Mouse (Mus musculus): Measurements from ENCODE around the gene Atp1b1. TPM values are rescaled to one million over a fixed set of nuclear protein-coding genes. Genes with fewer than 3 reads are reported as not detected.

The Atp1b1 gene
- polyA plus RNA-seq (2015; fragmentation: Nextera tagmentation; extraction: Ambion mirVana): 203 TPM in 2 replicates

GRCm38 (mm10) chr1:164458245-164458613, at the start of gene Atp1b1:
TSS of gene Atp1b1 (minus strand) at chr1:164458355.
- H3K27ac ChIP-seq: peak within 1 kb of the TSS; percentile 90
- peak; percentile 89 for ATAC-seq
- H3K4me2 ChIP-seq (replicated peaks): peak within 1 kb of the TSS; percentile 79
- peaks cover 14% of the 10 kb centered on the region for H3K4me1 ChIP-seq (replicated peaks)
- peaks cover 12% of the 10 kb centered on the region for H3K27me3 ChIP-seq (replicated peaks)
- H3K4me3 ChIP-seq (replicated peaks): peak within 1 kb of the TSS; percentile 75
- peak within 1 kb of the TSS; percentile 82 for H3K9ac ChIP-seq
- H3K36me3 ChIP-seq: no peaks in the 10 kb centered on the region
- no peaks in the 10 kb centered on the region for H3K9me3 ChIP-seq
- WGBS: under 1% methylated on average over 35 of the region's 35 CpGs

GRCm38 (mm10) chr1:164505096-164505495, 46.9 kb upstream of the Atp1b1 start:
- no peak overlapping the region for H3K4me3 ChIP-seq (replicated peaks)
- WGBS: 74% methylated on average over 3 of the region's 3 CpGs
- no peak overlapping the region for H3K27ac ChIP-seq
- H3K4me2 ChIP-seq (replicated peaks): no peak overlapping the region
- no peak overlapping the region for H3K9ac ChIP-seq
- H3K9me3 ChIP-seq: no peaks in the 10 kb centered on the region
- no peaks in the 10 kb centered on the region for H3K27me3 ChIP-seq (replicated peaks)
- no peaks in the 10 kb centered on the region for H3K36me3 ChIP-seq
- no peak for ATAC-seq
- H3K4me1 ChIP-seq (replicated peaks): no peaks in the 10 kb centered on the region

GRCm38 (mm10) chr1:164503140-164503730, 45.1 kb upstream of the Atp1b1 start:
- no peak overlapping the region for H3K27ac ChIP-seq
- no peak overlapping the region for H3K9ac ChIP-seq
- no peaks in the 10 kb centered on the region for H3K4me1 ChIP-seq (replicated peaks)
- ATAC-seq: peak; percentile 34; the same call in 1 of the 2 replicates
- WGBS: 43% methylated on average over 8 of the region's 8 CpGs
- no peaks in the 10 kb centered on the region for H3K27me3 ChIP-seq (replicated peaks)
- H3K4me2 ChIP-seq (replicated peaks): no peak overlapping the region
- no peaks in the 10 kb centered on the region for H3K36me3 ChIP-seq
- no peaks in the 10 kb centered on the region for H3K9me3 ChIP-seq
- H3K4me3 ChIP-seq (replicated peaks): no peak overlapping the region

GRCm38 (mm10) chr1:164502231-164502630, 44.1 kb upstream of the Atp1b1 start:
- Histone ChIP-seq H3K4me2 (replicated peaks) (no peak overlapping the region), H3K9me3 (no peaks in the 10 kb centered on the region), H3K4me3 (replicated peaks) (no peak overlapping the region), H3K36me3 (no peaks in the 10 kb centered on the region), H3K27ac (no peak overlapping the region), H3K9ac (no peak overlapping the region), H3K27me3 (replicated peaks) (no peaks in the 10 kb centered on the region), H3K4me1 (replicated peaks) (no peaks in the 10 kb centered on the region)
- 65% methylated on average over 7 of the region's 7 CpGs for WGBS
- no peak for ATAC-seq

DNA sequence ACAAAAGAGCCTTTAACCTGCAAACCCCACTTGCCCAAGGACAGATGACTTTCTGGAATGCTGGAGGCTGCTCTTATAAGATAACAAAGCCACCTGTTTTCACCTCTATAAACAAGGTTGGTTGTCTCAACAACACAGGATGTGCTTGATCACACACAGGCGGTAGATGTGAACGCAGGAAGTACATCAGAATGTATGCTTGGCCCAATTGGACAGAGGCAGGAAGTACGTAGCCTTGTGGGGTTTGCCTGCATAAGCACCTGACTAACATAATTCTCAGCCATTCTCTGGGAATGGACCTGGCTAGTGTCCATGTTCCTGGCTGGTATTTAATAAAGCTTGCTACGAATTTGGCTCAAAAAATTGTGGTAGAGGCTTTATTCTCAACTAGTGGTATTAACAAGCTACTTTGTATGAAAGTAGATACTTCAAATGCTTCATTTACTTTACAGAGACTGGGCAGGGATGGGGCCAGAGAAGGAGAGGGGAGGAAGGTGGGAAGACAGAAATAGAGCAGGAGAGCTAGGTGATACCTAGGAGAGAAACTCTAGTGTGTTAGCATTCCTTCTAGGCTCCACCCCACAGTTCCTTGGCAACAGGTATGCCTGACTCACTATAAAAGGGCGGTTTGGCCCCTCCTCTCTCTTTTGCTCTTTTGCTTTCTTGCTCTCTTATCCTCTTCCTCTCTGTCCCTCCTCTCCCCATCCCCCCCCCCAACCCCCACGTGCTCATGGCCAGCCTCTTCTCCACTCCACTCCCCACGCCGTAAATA, 36.8 kb upstream of the Atp1b1 start:
- H3K27ac ChIP-seq: no peak overlapping the region
- no peak overlapping the region for H3K4me3 ChIP-seq (replicated peaks)
- ATAC-seq: peak; percentile 79
- 56% methylated on average over 8 of the region's 8 CpGs for whole genome bisulfite sequencing
- no peak overlapping the region for H3K9ac ChIP-seq
- no peak overlapping the region for H3K4me2 ChIP-seq (replicated peaks)
- peaks cover 5% of the 10 kb centered on the region; the same call in 1 of the 2 replicates for H3K4me1 ChIP-seq (replicated peaks)
- no peaks in the 10 kb centered on the region for H3K9me3 ChIP-seq
- no peaks in the 10 kb centered on the region for H3K36me3 ChIP-seq
- no peaks in the 10 kb centered on the region for H3K27me3 ChIP-seq (replicated peaks)

DNA sequence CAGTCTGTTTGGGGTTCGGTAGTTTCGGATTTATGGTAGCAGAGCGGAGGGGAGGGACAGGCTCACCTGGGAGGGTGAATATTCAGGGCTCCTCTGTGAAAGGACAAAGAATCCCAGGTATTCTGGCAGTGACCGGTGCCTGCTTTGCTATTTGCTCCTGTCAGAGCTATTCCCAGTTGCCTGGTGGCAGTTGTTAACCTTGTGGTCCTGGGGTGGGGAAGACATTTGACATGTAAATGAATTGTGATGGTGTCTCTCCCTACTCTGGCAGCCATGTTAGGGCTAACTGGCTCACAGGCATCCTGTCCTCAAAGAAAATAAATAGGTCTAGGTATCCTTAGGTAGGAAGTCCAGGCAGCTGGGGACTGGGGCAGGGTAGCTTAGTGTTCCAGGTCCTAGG, 36.1 kb upstream of the Atp1b1 start:
- Histone ChIP-seq H3K36me3 (no peaks in the 10 kb centered on the region), H3K27ac (no peak overlapping the region), H3K9me3 (no peaks in the 10 kb centered on the region), H3K9ac (no peak overlapping the region), H3K4me2 (replicated peaks) (no peak overlapping the region), H3K4me3 (replicated peaks) (no peak overlapping the region), H3K27me3 (replicated peaks) (no peaks in the 10 kb centered on the region), H3K4me1 (replicated peaks) (peaks cover 5% of the 10 kb centered on the region; the same call in 1 of the 2 replicates)
- WGBS: 51% methylated on average over 4 of the region's 4 CpGs
- ATAC-seq: no peak

GRCm38 (mm10) chr1:164493042-164493705, 35.0 kb upstream of the Atp1b1 start:
- WGBS: 78% methylated on average over 8 of the region's 8 CpGs
- Histone ChIP-seq H3K27me3 (replicated peaks) (no peaks in the 10 kb centered on the region), H3K4me2 (replicated peaks) (no peak overlapping the region), H3K9me3 (no peaks in the 10 kb centered on the region), H3K4me1 (replicated peaks) (peaks cover 5% of the 10 kb centered on the region; the same call in 1 of the 2 replicates), H3K36me3 (no peaks in the 10 kb centered on the region), H3K4me3 (replicated peaks) (no peak overlapping the region), H3K9ac (no peak overlapping the region), H3K27ac (no peak overlapping the region)
- ATAC-seq: no peak

DNA sequence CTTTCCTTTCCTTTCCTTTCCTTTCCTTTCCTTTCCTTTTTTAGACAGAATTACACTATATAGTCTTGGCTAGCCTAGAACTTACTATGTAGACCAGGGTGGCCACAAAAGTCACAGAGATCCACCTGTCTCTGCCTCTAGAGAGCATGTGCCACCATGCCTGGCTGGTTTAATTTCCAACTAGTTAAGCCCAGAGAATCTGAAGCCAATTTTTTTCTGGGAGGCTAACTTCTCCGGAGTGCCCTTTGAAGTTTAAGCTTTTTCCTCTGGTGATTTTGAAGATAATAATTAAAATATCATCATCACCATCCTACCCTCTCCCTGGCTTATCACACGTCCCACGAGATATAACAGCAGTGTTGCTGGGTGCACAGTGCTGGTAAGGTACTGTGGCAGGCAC, 34.3 kb upstream of the Atp1b1 start:
- Histone ChIP-seq H3K9me3 (no peaks in the 10 kb centered on the region), H3K36me3 (no peaks in the 10 kb centered on the region), H3K27ac (no peak overlapping the region), H3K4me3 (replicated peaks) (no peak overlapping the region), H3K4me2 (replicated peaks) (no peak overlapping the region), H3K9ac (no peak overlapping the region), H3K4me1 (replicated peaks) (peaks cover 5% of the 10 kb centered on the region; the same call in 1 of the 2 replicates), H3K27me3 (replicated peaks) (no peaks in the 10 kb centered on the region)
- ATAC-seq: no peak
- 87% methylated on average over 3 of the region's 3 CpGs for WGBS

- Histone ChIP-seq H3K27ac (no peak overlapping the region), H3K4me2 (replicated peaks) (no peak overlapping the region), H3K9me3 (no peaks in the 10 kb centered on the region), H3K4me3 (replicated peaks) (no peak overlapping the region), H3K4me1 (replicated peaks) (peaks cover 5% of the 10 kb centered on the region; the same call in 1 of the 2 replicates), H3K9ac (no peak overlapping the region), H3K36me3 (no peaks in the 10 kb centered on the region), H3K27me3 (replicated peaks) (no peaks in the 10 kb centered on the region)
- ATAC-seq: no peak
- WGBS: 81% methylated on average over 3 of the region's 3 CpGs
These were observed 31.9 kb upstream of the Atp1b1 start for GRCm38 (mm10) chr1:164489961-164490594.

GRCm38 (mm10) chr1:164483728-164484127, 25.6 kb upstream of the Atp1b1 start:
- H3K27me3 ChIP-seq (replicated peaks): no peaks in the 10 kb centered on the region
- H3K9me3 ChIP-seq: no peaks in the 10 kb centered on the region
- H3K27ac ChIP-seq: no peak overlapping the region
- H3K4me2 ChIP-seq (replicated peaks): no peak overlapping the region
- no peak overlapping the region for H3K9ac ChIP-seq
- no peak for ATAC-seq
- no peaks in the 10 kb centered on the region for H3K36me3 ChIP-seq
- no peak overlapping the region for H3K4me3 ChIP-seq (replicated peaks)
- H3K4me1 ChIP-seq (replicated peaks): 0 out of 2 replicates have a peak, but pooled peaks cover 2% of the 10 kb centered on the region

- no peaks in the 10 kb centered on the region for H3K27me3 ChIP-seq (replicated peaks)
- no peaks in the 10 kb centered on the region for H3K36me3 ChIP-seq
- no peak overlapping the region for H3K4me3 ChIP-seq (replicated peaks)
- no peak overlapping the region for H3K4me2 ChIP-seq (replicated peaks)
- WGBS: 83% methylated on average over 3 of the region's 3 CpGs
- H3K9me3 ChIP-seq: no peaks in the 10 kb centered on the region
- no peak overlapping the region for H3K9ac ChIP-seq
- no peak overlapping the region for H3K27ac ChIP-seq
- no peak for ATAC-seq
- H3K4me1 ChIP-seq (replicated peaks): 0 out of 2 replicates have a peak, but pooled peaks cover 2% of the 10 kb centered on the region
These were observed 24.7 kb upstream of the Atp1b1 start for GRCm38 (mm10) chr1:164482833-164483232.
